Mouse (Mus musculus): ENCODE data around the gene Oxsr1. TPM values are rescaled to one million over a fixed set of nuclear protein-coding genes. Genes with fewer than 3 reads are reported as not detected.
"Not testable (repeated sequence)": the region's sequence is repeated elsewhere in the genome, so short reads cannot be mapped to it uniquely, and the experiment has no call there.

The Oxsr1 gene
- total RNA-seq, 2 experiments from 2014 or later: 31.1 to 33.9 TPM

DNA sequence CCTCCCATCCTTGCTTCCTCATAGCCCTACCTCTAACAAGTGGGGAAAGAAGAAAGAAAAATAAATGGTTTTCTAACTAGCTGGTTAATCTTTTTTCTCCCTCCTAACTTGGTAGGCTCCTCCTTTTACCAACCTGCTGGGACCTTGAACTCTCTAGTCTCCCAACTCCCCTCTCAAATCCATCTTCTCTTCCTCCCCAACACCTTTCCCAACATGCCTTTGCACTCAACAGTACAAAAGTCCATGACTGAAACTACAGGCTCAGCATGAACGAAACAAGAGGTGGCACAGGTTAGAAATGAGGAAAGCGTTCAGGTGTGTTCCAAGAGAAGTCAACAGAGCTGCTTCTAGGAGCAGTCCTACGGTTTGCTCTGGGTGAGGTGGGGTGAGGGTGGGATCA, 83.0 kb downstream of the Oxsr1 start:
- TF ChIP-seq CTCF (IDR thresholded peaks at IDR 0.05): no peak
- Histone ChIP-seq H3K27ac (no peak overlapping the region), H3K4me3 (no peak overlapping the region)
- no peak for DNase-seq (ENCODE audit: extremely low spot score in 1 of 2, low spot score in 2 of 2)
- intact Hi-C loops (cut with DNase I): no loop called here

DNA sequence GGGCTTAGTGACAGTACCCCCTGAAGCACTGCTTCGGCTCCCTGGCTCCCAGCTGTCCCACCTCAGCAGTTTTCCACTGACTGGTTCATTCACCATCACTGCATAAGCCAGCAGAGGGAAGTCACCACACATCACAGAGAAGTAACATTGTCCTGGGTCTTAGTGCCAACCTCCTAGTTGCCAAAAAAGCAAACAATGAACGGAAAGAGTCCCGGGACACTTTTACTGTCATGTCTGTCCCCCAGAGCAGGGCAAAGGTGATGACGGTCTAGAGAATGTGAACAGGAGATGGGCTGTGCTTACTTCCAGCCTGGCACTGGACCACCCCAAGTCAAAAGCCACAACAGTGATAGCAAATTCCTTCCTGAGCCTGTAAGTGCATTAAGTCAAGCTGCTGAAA, 83.4 kb downstream of the Oxsr1 start:
- Histone ChIP-seq H3K27ac (no peak overlapping the region), H3K4me3 (no peak overlapping the region)
- intact Hi-C loops (cut with DNase I): no loop called here
- TF ChIP-seq CTCF (IDR thresholded peaks at IDR 0.05): no peak
- DNase-seq (ENCODE audit: extremely low spot score in 1 of 2, low spot score in 2 of 2): no peak

DNA sequence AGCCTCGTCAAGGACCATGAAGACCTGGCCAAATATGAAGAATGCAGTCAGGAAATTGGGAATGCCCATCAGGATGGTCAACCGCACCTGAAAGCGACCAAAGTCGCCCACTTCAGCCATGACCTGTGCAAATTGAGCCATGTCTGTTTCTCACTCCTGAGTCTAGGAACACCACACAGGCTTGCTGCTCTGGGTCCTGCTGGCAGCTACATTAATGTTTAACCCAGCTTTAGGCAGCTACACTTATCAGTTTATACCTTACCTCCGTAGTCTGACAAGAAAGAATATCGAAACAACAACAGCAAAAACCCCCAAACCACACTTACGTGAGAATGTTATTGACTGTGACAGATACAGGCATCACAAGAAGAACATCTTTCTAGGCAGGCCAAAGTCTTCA, 90.7 kb downstream of the Oxsr1 start:
- no peak for DNase-seq (ENCODE audit: extremely low spot score in 1 of 2, low spot score in 2 of 2)
- Histone ChIP-seq H3K4me3 (no peak overlapping the region), H3K27ac (no peak overlapping the region)
- TF ChIP-seq CTCF (IDR thresholded peaks at IDR 0.05): no peak
- intact Hi-C loops (cut with DNase I): no loop called here

DNA sequence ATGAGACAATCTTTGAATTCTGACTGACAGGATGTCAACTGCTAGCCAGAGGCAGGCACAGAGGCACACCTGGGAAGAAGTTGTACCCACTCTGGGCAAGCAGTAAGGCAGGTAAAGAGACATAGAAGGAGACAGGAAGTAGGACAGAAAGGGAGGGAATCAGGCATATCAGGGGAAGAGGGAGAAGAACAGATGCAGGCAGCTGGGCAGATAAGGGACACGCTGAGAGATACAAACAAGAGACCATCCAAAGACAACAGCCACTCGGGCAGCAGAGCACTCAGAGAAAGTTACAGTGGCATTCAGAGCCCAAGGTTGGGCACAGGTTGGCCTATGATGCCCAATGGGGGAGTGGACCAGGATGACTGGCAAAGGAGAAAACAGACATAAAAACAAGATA, 91.4 kb downstream of the Oxsr1 start:
- intact Hi-C loops (cut with DNase I): no loop called here
- TF ChIP-seq CTCF (IDR thresholded peaks at IDR 0.05): no peak
- H3K27ac ChIP-seq: no peak overlapping the region
- H3K4me3 ChIP-seq: no peak overlapping the region
- no peak for DNase-seq (ENCODE audit: extremely low spot score in 1 of 2, low spot score in 2 of 2)

DNA sequence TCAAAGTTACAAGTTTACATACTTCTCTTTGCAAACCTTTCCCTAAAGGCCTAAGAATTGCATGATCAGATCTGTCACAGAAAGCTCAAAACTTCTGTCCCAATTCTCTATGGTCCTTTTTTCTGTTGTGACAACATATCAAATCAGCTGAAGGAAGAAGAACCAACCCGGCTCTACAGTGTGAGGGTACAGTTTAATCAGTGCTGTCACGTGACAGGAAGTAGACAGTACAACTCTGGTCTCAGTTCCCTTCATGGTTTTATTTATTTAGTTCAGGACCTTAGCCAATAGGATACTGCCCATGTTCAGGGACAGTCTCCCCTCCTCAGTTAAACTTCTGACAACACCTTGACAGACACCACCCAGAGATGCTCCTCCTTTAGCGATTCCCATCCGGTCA, 102.0 kb downstream of the Oxsr1 start:
- no peak for TF ChIP-seq CTCF (IDR thresholded peaks at IDR 0.05)
- no peak overlapping the region for H3K27ac ChIP-seq
- no peak overlapping the region for H3K4me3 ChIP-seq
- no peak for DNase-seq (ENCODE audit: extremely low spot score in 1 of 2, low spot score in 2 of 2)
- intact Hi-C loops (cut with DNase I): no loop called here

DNA sequence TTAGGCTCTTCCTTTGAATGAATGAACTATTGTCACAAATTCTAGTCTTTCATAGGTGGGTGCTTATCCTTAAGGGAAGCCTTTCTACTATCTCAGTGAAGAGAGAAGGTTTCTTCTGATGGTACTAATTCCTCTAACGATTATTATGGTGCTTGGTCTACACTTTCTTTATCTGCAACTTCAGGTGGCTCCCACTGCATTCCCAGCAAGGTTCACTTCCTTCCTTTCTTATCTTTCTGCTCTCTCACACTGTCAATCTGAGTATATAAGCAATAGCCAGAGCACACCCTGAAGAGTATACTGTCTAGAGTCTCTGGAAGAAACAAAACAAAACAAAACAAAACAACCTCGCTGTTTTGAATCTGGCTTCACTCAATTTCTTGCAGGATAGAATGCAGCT, 102.6 kb downstream of the Oxsr1 start:
- intact Hi-C loops (cut with DNase I): no loop called here
- H3K4me3 ChIP-seq: no peak overlapping the region
- DNase-seq (ENCODE audit: extremely low spot score in 1 of 2, low spot score in 2 of 2): no peak
- no peak for TF ChIP-seq CTCF (IDR thresholded peaks at IDR 0.05)
- no peak overlapping the region for H3K27ac ChIP-seq

- H3K4me3 ChIP-seq; intact Hi-C loops (cut with DNase I); DNase-seq (ENCODE audit: extremely low spot score in 1 of 2, low spot score in 2 of 2); H3K27ac ChIP-seq: not testable (repeated sequence)
Measured at GRCm38 (mm10) chr9:119215341-119215740, 106.9 kb downstream of the Oxsr1 start.

- intact Hi-C loops (cut with DNase I): no loop called here
- no peak for DNase-seq (ENCODE audit: extremely low spot score in 1 of 2, low spot score in 2 of 2)
- Histone ChIP-seq H3K27ac (no peak overlapping the region), H3K4me3 (no peak overlapping the region)
- no peak for TF ChIP-seq CTCF (IDR thresholded peaks at IDR 0.05)
Measured at GRCm38 (mm10) chr9:119214601-119215000, 107.6 kb downstream of the Oxsr1 start.

- Histone ChIP-seq H3K27ac (no peak overlapping the region), H3K4me3 (no peak overlapping the region)
- DNase-seq (ENCODE audit: extremely low spot score in 1 of 2, low spot score in 2 of 2): no peak
- no peak for TF ChIP-seq CTCF (IDR thresholded peaks at IDR 0.05)
- intact Hi-C loops (cut with DNase I): no loop called here
Measured at GRCm38 (mm10) chr9:119212996-119213395, 109.2 kb downstream of the Oxsr1 start.

DNA sequence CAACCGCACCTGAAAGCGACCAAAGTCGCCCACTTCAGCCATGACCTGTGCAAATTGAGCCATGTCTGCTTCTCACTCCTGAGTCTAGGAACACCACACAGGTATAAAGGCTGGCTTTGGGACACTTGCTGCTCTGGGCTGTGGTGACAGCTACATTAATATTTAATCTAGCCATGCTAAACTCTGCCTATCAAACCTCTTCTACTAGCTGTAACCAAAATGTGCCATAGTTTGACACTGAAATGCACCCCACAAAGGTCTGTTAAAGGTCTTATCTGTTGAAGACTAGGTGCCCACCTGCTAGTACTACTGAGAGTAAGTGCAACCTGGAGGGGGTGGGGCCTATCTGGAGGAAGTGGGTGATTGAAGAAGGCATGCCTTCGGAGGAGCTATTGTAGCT, 113.2 kb downstream of the Oxsr1 start, which contains the start of gene Slc22a13:
Gene Slc22a13 (minus strand): TSS at position 101 of the 400 bp plus-strand sequence.
- Histone ChIP-seq H3K4me3 (no peak within 1 kb of the TSS), H3K27ac (no peak within 1 kb of the TSS)
- TF ChIP-seq CTCF (IDR thresholded peaks at IDR 0.05): no peak

GRCm38 (mm10) chr9:119207113-119207512, 115.1 kb downstream of the Oxsr1 start:
- no peak for DNase-seq (ENCODE audit: extremely low spot score in 1 of 2, low spot score in 2 of 2)
- intact Hi-C loops (cut with DNase I): no loop called here
- TF ChIP-seq CTCF (IDR thresholded peaks at IDR 0.05): no peak
- no peak overlapping the region for H3K4me3 ChIP-seq
- no peak overlapping the region for H3K27ac ChIP-seq

More for the DNA sequence above, 113.2 kb downstream of the Oxsr1 start, which contains the start of gene Slc22a13:
- DNase-seq (ENCODE audit: extremely low spot score in 1 of 2, low spot score in 2 of 2): no peak
- intact Hi-C loops (cut with DNase I): no loop called here

GRCm38 (mm10) chr9:119206666-119207065, 115.6 kb downstream of the Oxsr1 start:
- DNase-seq (ENCODE audit: extremely low spot score in 1 of 2, low spot score in 2 of 2): no peak
- no peak for TF ChIP-seq CTCF (IDR thresholded peaks at IDR 0.05)
- Histone ChIP-seq H3K27ac (no peak overlapping the region), H3K4me3 (no peak overlapping the region)
- intact Hi-C loops (cut with DNase I): no loop called here

DNA sequence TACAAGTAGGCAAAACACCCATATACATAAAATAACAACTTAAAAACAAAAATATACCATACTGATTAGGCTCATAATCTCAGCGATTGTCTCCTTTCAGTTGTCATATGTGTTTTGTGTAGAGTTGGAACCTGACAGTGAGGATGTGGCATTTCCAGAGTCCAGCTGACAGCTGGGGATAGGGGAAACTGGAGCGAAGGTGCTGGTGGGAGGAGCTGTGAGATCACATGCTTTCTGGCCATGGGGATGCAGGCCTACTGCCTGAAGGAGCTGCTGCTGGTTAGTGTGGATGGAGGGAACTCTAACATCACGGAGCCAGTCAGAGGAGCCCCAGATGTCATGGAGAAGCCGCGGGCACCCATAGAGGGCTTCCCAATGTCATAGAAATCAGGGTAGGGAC, 116.5 kb downstream of the Oxsr1 start:
- Histone ChIP-seq H3K4me3 (no peak overlapping the region), H3K27ac (no peak overlapping the region)
- intact Hi-C loops (cut with DNase I): no loop called here
- DNase-seq (ENCODE audit: extremely low spot score in 1 of 2, low spot score in 2 of 2): no peak
- no peak for TF ChIP-seq CTCF (IDR thresholded peaks at IDR 0.05)

DNA sequence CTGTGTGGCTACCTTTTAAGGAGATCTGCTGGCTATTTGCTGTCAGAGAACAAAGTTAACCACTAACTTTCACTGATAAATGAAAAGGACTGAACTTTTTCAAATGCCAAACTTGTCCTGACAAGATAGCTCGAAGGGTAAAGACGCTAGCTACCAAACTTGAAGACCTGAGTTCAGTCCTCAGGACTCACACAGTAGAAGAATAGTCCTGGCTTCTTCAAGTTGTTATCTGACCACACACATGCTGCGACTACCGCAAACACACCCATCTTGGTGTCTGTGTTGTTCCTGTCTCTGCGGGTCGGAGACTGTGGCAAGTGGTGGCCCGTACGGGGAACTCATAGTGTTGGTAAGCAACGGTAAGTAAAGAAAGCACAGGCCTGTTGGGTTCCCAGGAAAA, 118.6 kb downstream of the Oxsr1 start:
- TF ChIP-seq CTCF (IDR thresholded peaks at IDR 0.05): no peak
- no peak for DNase-seq (ENCODE audit: extremely low spot score in 1 of 2, low spot score in 2 of 2)
- Histone ChIP-seq H3K27ac (no peak overlapping the region), H3K4me3 (no peak overlapping the region)
- intact Hi-C loops (cut with DNase I): no loop called here
